Mouse (Mus musculus): ENCODE data around the gene Kctd6. TPM values are rescaled to one million over a fixed set of nuclear protein-coding genes. Genes with fewer than 3 reads are reported as not detected.
"Not testable (repeated sequence)": the region's sequence is repeated elsewhere in the genome, so short reads cannot be mapped to it uniquely, and the experiment has no call there.

Kctd6 gene
- polyA plus RNA-seq (2015; fragmentation: Nextera tagmentation; extraction: Ambion mirVana) = 9.7 and 10.0 TPM in 2 replicates

DNA sequence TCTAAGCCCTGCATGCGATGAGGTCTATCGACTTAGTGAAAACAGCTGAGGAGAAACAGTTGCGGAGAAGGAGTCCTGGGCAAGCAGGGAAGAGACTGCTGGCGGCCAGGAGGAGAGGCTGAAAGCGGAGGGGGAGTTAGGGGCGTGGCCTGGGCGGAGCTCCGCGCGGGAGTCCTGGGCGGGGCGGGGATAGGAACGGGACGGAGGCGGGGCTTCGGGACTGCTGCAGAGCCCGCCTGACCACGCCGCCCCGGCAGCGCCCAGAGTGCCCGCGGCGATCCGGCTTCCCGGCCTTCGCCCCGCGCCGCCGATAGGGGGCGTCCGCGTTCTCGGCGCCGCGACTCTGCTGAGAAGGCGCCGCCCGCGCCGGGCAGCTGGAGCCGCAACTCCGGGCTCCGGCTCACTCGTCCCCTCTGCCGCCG, at the start of gene Kctd6:
TSS of gene Kctd6 (plus strand) at position 338 of the 422 bp plus-strand sequence.
- TF ChIP-seq EP300 (IDR thresholded peaks at IDR 0.05; ENCODE audit: low read depth) (no peak), CTCF (IDR thresholded peaks at IDR 0.05; ENCODE audit: low read depth) (peak; percentile 79)
- no peaks in the 10 kb centered on the region for H3K36me3 ChIP-seq (replicated peaks; ENCODE audit: insufficient read depth, low read length)
- peaks cover 26% of the 10 kb centered on the region for H3K4me1 ChIP-seq (ENCODE audit: insufficient read depth)
- H3K27ac ChIP-seq (ENCODE audit: low read depth) = peak within 1 kb of the TSS; percentile 98
- H3K9me3 ChIP-seq (ENCODE audit: low read length) = no peaks in the 10 kb centered on the region
- H3K4me3 ChIP-seq (ENCODE audit: low read depth, low read length) = peak within 1 kb of the TSS; percentile 77
- H3K4me2 ChIP-seq (ENCODE audit: low read depth, low read length) = peak within 1 kb of the TSS; percentile 74
- ATAC-seq (peak; percentile 94), DNase-seq (peak; percentile 100)
- H3K27me3 ChIP-seq (ENCODE audit: insufficient read depth, low read length) = no peaks in the 10 kb centered on the region
- peak within 1 kb of the TSS; percentile 88 for H3K9ac ChIP-seq (replicated peaks)
- 7% methylated on average over 35 of the region's 49 CpGs for WGBS (ENCODE audit: insufficient replicate concordance)

- ATAC-seq = no peak
- WGBS (ENCODE audit: insufficient replicate concordance) = 75% methylated on average over 7 of the region's 7 CpGs
These were observed 49.5 kb upstream of the Kctd6 start for GRCm38 (mm10) chr14:8164463-8164862.

DNA sequence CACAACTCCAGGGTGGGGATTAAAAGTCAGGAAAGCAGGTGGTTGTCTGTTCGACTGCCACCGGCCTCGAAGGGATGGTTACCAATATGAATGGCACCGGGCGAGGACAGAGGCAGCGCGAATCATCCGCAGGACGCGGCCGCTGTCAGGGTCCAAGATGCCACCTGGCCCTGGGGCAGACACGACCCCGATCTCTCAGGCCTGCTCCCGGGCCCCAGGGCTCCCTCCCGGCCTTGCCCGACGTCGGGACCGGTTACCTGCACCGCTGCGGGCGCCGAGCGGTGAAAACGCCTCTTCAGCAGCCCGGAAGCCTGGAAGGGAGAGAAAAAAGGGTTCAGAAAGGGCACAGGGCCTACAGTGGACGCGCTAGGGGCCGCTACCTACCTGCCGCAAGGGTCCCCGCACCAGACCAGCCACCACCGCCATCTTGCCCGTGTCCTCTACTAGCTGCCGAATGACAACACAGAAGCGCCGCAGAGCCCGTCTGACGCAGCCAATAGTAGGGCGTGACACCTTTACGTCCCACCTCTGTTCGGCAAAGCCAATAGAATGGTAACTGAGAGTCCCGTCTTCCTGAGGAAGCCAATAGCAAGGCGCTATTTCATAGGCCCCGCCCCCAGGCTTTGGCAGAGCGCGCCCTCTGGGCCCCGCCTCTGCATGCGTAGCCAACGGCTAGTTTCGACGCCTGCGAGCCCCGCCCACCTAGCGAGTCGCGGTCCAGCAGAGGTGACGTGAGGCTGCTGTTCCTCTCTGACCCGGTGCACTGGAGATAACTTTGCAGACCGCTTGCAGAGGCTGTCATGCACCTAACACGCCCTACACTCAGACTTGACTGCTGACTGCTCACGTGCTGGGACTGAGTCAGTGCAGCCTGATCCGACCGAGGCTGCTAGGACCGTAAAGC, 41.2 kb upstream of the Kctd6 start, which contains the start of gene Pdhb:
TSS of gene Pdhb (minus strand) at position 519 of the 904 bp plus-strand sequence.
- Histone ChIP-seq H3K9ac (replicated peaks) (peak within 1 kb of the TSS; percentile 86), H3K4me1 (ENCODE audit: insufficient read depth) (peaks cover 11% of the 10 kb centered on the region), H3K4me2 (ENCODE audit: low read depth, low read length) (peak within 1 kb of the TSS; percentile 92), H3K9me3 (ENCODE audit: low read length) (no peaks in the 10 kb centered on the region), H3K27ac (ENCODE audit: low read depth) (peak within 1 kb of the TSS; percentile 93), H3K27me3 (ENCODE audit: insufficient read depth, low read length) (no peaks in the 10 kb centered on the region), H3K36me3 (replicated peaks; ENCODE audit: insufficient read depth, low read length) (peaks cover 30% of the 10 kb centered on the region), H3K4me3 (ENCODE audit: low read depth, low read length) (peak within 1 kb of the TSS; percentile 76)
- DNase-seq (peak; percentile 99), ATAC-seq (peak; percentile 96)
- 0% methylated on average over 64 of the region's 64 CpGs for WGBS (ENCODE audit: insufficient replicate concordance)
- TF ChIP-seq CTCF (IDR thresholded peaks at IDR 0.05; ENCODE audit: low read depth) (0 out of 2 replicates have a peak, but pooled peaks have one; percentile 30), EP300 (IDR thresholded peaks at IDR 0.05; ENCODE audit: low read depth) (no peak)

More at GRCm38 (mm10) chr14:8164463-8164862, 49.5 kb upstream of the Kctd6 start:
- DNase-seq = no peak
- no peak overlapping the region for H3K4me3 ChIP-seq (ENCODE audit: low read depth, low read length)
- TF ChIP-seq EP300 (IDR thresholded peaks at IDR 0.05; ENCODE audit: low read depth) = no peak
- no peak for TF ChIP-seq CTCF (IDR thresholded peaks at IDR 0.05; ENCODE audit: low read depth)
- no peaks in the 10 kb centered on the region for H3K4me1 ChIP-seq (ENCODE audit: insufficient read depth)
- H3K9ac ChIP-seq (replicated peaks) = no peak overlapping the region
- no peak overlapping the region for H3K4me2 ChIP-seq (ENCODE audit: low read depth, low read length)
- H3K36me3 ChIP-seq (replicated peaks; ENCODE audit: insufficient read depth, low read length) = peaks cover 85% of the 10 kb centered on the region
- H3K9me3 ChIP-seq (ENCODE audit: low read length) = no peaks in the 10 kb centered on the region
- H3K27me3 ChIP-seq (ENCODE audit: insufficient read depth, low read length) = no peaks in the 10 kb centered on the region
- no peak overlapping the region for H3K27ac ChIP-seq (ENCODE audit: low read depth)

- ATAC-seq; H3K9me3 ChIP-seq (ENCODE audit: low read length); H3K27me3 ChIP-seq (ENCODE audit: insufficient read depth, low read length); DNase-seq: not testable (repeated sequence)
- H3K27ac ChIP-seq (ENCODE audit: low read depth) = peak overlapping the region; percentile 93
- peak; percentile 50 for TF ChIP-seq CTCF (IDR thresholded peaks at IDR 0.05; ENCODE audit: low read depth)
- H3K9ac ChIP-seq (replicated peaks) = peak overlapping the region; percentile 54
- H3K36me3 ChIP-seq (replicated peaks; ENCODE audit: insufficient read depth, low read length) = peaks cover 21% of the 10 kb centered on the region
- peak overlapping the region; percentile 50 for H3K4me3 ChIP-seq (ENCODE audit: low read depth, low read length)
- H3K4me2 ChIP-seq (ENCODE audit: low read depth, low read length) = peak overlapping the region; percentile 92
- peaks cover 11% of the 10 kb centered on the region for H3K4me1 ChIP-seq (ENCODE audit: insufficient read depth)
- WGBS (ENCODE audit: insufficient replicate concordance) = 19% methylated on average over 5 of the region's 7 CpGs
These were observed 40.2 kb upstream of the Kctd6 start for GRCm38 (mm10) chr14:8173542-8174250.

DNA sequence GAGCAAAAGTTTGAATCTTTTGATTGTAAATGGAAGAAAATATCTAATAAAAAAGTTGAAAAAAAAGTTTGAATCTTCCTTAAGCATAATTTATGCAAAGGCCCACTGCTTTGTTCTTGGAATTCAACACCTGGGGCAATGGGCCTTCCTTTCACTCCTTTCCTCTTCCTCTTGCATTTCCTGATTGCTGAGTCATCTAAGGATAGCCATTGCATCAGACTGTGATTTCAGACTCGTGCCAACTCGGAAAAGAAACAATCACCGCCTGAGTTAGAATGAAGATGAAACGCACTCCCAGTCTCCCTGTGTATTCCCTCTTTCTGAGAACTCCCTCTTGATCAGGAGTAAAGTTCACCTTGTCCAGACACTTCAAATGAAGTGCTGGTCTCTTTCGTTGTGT, 39.3 kb upstream of the Kctd6 start:
- TF ChIP-seq CTCF (IDR thresholded peaks at IDR 0.05; ENCODE audit: low read depth) (no peak), EP300 (IDR thresholded peaks at IDR 0.05; ENCODE audit: low read depth) (no peak)
- Histone ChIP-seq H3K9ac (replicated peaks) (no peak overlapping the region), H3K4me3 (ENCODE audit: low read depth, low read length) (no peak overlapping the region), H3K4me1 (ENCODE audit: insufficient read depth) (peaks cover 11% of the 10 kb centered on the region), H3K36me3 (replicated peaks; ENCODE audit: insufficient read depth, low read length) (peaks cover 12% of the 10 kb centered on the region), H3K27ac (ENCODE audit: low read depth) (no peak overlapping the region), H3K9me3 (ENCODE audit: low read length) (no peaks in the 10 kb centered on the region), H3K27me3 (ENCODE audit: insufficient read depth, low read length) (no peaks in the 10 kb centered on the region), H3K4me2 (ENCODE audit: low read depth, low read length) (no peak overlapping the region)
- DNase-seq (no peak), ATAC-seq (no peak)
- 57% methylated on average over 5 of the region's 5 CpGs for WGBS (ENCODE audit: insufficient replicate concordance)

DNA sequence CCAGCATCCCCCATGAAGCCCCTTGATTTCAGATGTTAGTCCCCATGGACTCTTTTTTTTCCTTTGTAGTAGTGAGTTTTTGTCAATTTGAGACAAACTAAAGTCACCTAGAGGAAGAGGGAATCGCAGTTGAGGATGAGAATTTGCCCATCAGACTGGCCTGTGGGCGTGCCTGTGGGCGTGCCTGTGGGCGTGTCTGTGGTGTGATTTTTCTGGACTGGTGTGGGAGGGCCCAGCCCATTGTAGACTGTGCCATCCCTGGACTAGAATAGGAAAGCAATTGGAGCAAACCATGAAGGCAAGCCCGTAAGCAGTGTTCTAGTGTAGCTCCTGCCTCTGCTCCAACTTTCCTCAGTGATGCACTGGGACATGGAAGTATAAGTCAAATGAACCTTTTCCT, 37.7 kb upstream of the Kctd6 start:
- ATAC-seq = no peak
- 54% methylated on average over 5 of the region's 5 CpGs for WGBS (ENCODE audit: insufficient replicate concordance)
- Histone ChIP-seq H3K9me3 (ENCODE audit: low read length) (no peaks in the 10 kb centered on the region), H3K27ac (ENCODE audit: low read depth) (no peak overlapping the region), H3K4me3 (ENCODE audit: low read depth, low read length) (no peak overlapping the region), H3K4me2 (ENCODE audit: low read depth, low read length) (no peak overlapping the region), H3K4me1 (ENCODE audit: insufficient read depth) (peaks cover 11% of the 10 kb centered on the region), H3K27me3 (ENCODE audit: insufficient read depth, low read length) (no peaks in the 10 kb centered on the region), H3K9ac (replicated peaks) (no peak overlapping the region), H3K36me3 (replicated peaks; ENCODE audit: insufficient read depth, low read length) (no peaks in the 10 kb centered on the region)
- peak; percentile 74 for DNase-seq
- TF ChIP-seq EP300 (IDR thresholded peaks at IDR 0.05; ENCODE audit: low read depth) (no peak), CTCF (IDR thresholded peaks at IDR 0.05; ENCODE audit: low read depth) (no peak)
